In the genomic region with DNA sequence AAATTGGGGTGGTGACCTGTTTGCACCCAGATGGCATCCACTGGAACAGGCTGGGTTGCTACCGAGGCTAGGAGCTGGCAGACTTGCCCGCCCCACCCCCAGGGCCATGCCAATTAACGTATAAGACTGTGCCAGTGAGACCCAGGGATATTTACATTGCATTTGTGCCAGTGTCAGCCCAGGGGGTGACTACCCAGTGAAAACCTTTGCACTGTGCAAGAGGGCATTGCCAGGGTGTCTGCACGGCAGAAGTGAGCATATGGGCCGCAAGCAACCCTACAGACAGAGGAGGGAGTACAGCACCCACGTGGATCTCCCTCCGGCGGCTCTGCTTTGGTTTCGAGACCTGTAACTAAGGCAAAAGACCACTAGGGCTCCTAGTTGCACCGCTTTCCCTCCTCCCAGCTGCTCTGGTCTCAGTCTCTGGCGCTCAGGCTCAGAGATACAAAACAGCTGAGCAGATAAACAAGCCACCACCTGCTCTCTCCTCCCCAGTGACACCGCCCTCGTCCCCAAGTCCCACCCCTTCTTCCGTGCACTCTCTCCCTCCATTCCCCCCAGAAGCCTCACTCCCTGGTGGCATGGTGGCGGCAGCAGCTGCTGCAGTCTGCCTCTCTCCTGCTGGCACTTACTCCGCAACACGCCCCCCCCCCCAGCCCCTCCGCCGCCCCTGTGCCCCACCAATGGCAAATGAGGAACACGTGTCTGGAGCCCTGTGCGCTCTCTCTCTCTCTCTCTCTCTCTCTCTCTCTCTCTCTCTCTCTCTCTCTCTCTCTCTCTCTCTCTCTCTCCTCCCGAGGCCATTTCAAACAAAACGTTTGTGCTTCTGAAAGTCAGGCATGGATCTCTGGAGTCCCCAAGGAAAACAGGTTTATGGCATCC, we compare ENCODE assay signal across 8 mouse cellular contexts. TPM values are rescaled to one million over a fixed set of nuclear protein-coding genes. Genes with fewer than 3 reads are reported as not detected.
DNase-seq lines count a peak whose midpoint lies in the region.

No protein-coding gene starts in this region.

- peak; percentile 55 for DNase-seq in adrenal gland, adult 2 months
- DNase-seq in adrenal gland, postnatal 4 days (ENCODE audit: low spot score in 2 of 2): no peak
- peak; percentile 66 to 74 for DNase-seq in cerebellum, postnatal 14 days
- peak; percentile 57 to 65 for DNase-seq in frontal cortex, postnatal 36 days (ENCODE audit: low spot score in 2 of 2)
- DNase-seq in hindlimb bud, embryonic 11.5 days (ENCODE audit: extremely low spot score, low read depth, low spot score): peak; percentile 60
- DNase-seq in left cerebral cortex, postnatal 25 days (ENCODE audit: low spot score in 2 of 2): peak; percentile 43 to 70
- peak; percentile 86 for DNase-seq in mesoderm, embryonic 11.5 days (ENCODE audit: low read depth, low spot score)
- DNase-seq in spleen, adult 12 weeks (ENCODE audit: low spot score): peak; percentile 64

- intact Hi-C loops in left cerebral cortex, postnatal 25 days (cut with DNase I): no loop called here

RNA-seq across cellular contexts. Expression of gene Hdhd5, which starts 49.0 kb away (rescaled TPM):
- 10 to 100 TPM; 25.2 to 26.8 TPM for total RNA-seq in adrenal gland, adult 2 months (2021)
- 27.6 and 30.3 TPM in 2 replicates for polyA plus RNA-seq in adrenal gland, adult 2 months (2012; rRNA removed)
- total RNA-seq in adrenal gland, postnatal 4 days (2021): 10 to 100 TPM; 34.8 to 35.1 TPM
- total RNA-seq in left cerebral cortex, postnatal 25 days (2021): 10 to 100 TPM; 33.0 to 37.0 TPM

Comparison
In these comparisons a context has a peak if more than half of its experiments do, and no peak if none do; other contexts are left out.
1. DNase-seq: peak in adrenal gland, adult 2 months (single experiment), cerebellum, postnatal 14 days (2 of 2), frontal cortex, postnatal 36 days (2 of 2), hindlimb bud, embryonic 11.5 days (single experiment), left cerebral cortex, postnatal 25 days (2 of 2), mesoderm, embryonic 11.5 days (single experiment) and spleen, adult 12 weeks (single experiment); none in adrenal gland, postnatal 4 days (0 of 2).